Mouse (Mus musculus) adrenal gland, adult 18-20 months (tissue): Measurements from ENCODE around the gene Ccl9. TPM values are rescaled to one million over a fixed set of nuclear protein-coding genes. Genes with fewer than 3 reads are reported as not detected.
"Not testable (repeated sequence)": the region's sequence is repeated elsewhere in the genome, so short reads cannot be mapped to it uniquely, and the experiment has no call there.

Source experiments
- DNase-seq, 2 experiments: peaks; one replicate each; pipeline ENCODE4 v3.0.0; 2021 to 2022; ENCODE audit warnings: low spot score in 2 of 2
- total RNA-seq, 2 experiments: library from RNA; stranded (reverse); gene quantifications; 1 replicate in 1 of 2; 2 replicates in 1 of 2; pipeline ENCODE4 v1.2.3; 2021

The Ccl9 gene
- total RNA-seq, 2 experiments from 2014 or later = 7.9 to 17.1 TPM

- DNase-seq = no peak
Measured at GRCm38 (mm10) chr11:83581626-83582610, 3.5 kb upstream of the Ccl9 start.

GRCm38 (mm10) chr11:83580699-83581232, 2.3 kb upstream of the Ccl9 start:
- DNase-seq = no peak

- no peak for DNase-seq
Measured at GRCm38 (mm10) chr11:83578999-83579398, 563 bp upstream of the Ccl9 start.

- no peak for DNase-seq
Measured at GRCm38 (mm10) chr11:83576927-83577555, 1.4 kb downstream of the Ccl9 start.

GRCm38 (mm10) chr11:83572834-83573233, 5.6 kb downstream of the Ccl9 start:
- no peak for DNase-seq

- DNase-seq = peak in 1 of 2 experiments; percentile 22
Measured at GRCm38 (mm10) chr11:83572223-83572622, 6.2 kb downstream of the Ccl9 start.

- DNase-seq = no peak
Measured at GRCm38 (mm10) chr11:83570189-83570588, 8.2 kb downstream of the Ccl9 start.

GRCm38 (mm10) chr11:83569249-83569648, 9.2 kb downstream of the Ccl9 start:
- DNase-seq = no peak

- DNase-seq = no peak
Measured at GRCm38 (mm10) chr11:83568786-83569185, 9.7 kb downstream of the Ccl9 start.

- DNase-seq = no peak
Measured at GRCm38 (mm10) chr11:83568061-83568460, 10.4 kb downstream of the Ccl9 start.

GRCm38 (mm10) chr11:83567311-83567710, 11.1 kb downstream of the Ccl9 start:
- DNase-seq = no peak

GRCm38 (mm10) chr11:83566617-83567016, 11.8 kb downstream of the Ccl9 start:
- DNase-seq = no peak

GRCm38 (mm10) chr11:83563754-83564153, 14.7 kb downstream of the Ccl9 start:
- DNase-seq = no peak

- no peak for DNase-seq
Measured at GRCm38 (mm10) chr11:83562311-83562887, 16.0 kb downstream of the Ccl9 start.

- no peak for DNase-seq
Measured at GRCm38 (mm10) chr11:83560405-83560804, 18.0 kb downstream of the Ccl9 start.

GRCm38 (mm10) chr11:83557074-83557473, 21.4 kb downstream of the Ccl9 start:
- DNase-seq = no peak

- DNase-seq = no peak
Measured at GRCm38 (mm10) chr11:83556085-83556781, 22.2 kb downstream of the Ccl9 start.

- DNase-seq = no peak
Measured at GRCm38 (mm10) chr11:83551668-83552067, 26.8 kb downstream of the Ccl9 start.

- DNase-seq = not testable (repeated sequence)
Measured at GRCm38 (mm10) chr11:83551037-83551436, 27.4 kb downstream of the Ccl9 start.

- DNase-seq = no peak
Measured at GRCm38 (mm10) chr11:83550186-83550632, 28.2 kb downstream of the Ccl9 start.

- DNase-seq = no peak
Measured at GRCm38 (mm10) chr11:83544214-83544613, 34.2 kb downstream of the Ccl9 start.
